Mouse (Mus musculus) cerebellum, adult 11-12 months (tissue): Measurements from ENCODE around the gene Bloc1s4.
A peak's percentile ranks its signal among the peaks of the same experiment; 100 is the strongest.

Experiments used
- DNase-seq: peaks from one replicate; pipeline ENCODE4 v3.0.0; 2022

The Bloc1s4 gene

GRCm38 (mm10) chr5:36748536-36749061, at the start of gene Bloc1s4:
Gene Bloc1s4 (minus strand): TSS chr5:36748650.
- DNase-seq = peak; percentile 89

- no peak for DNase-seq
Observed at GRCm38 (mm10) chr5:36797291-36797690, 48.8 kb upstream of the Bloc1s4 start.

- peak; percentile 93 for DNase-seq
Observed at GRCm38 (mm10) chr5:36796296-36797014, 48.0 kb upstream of the Bloc1s4 start, which contains the start of gene Mrfap1. Gene Mrfap1 (minus strand): TSS chr5:36796772.

- peak; percentile 78 for DNase-seq
Observed at GRCm38 (mm10) chr5:36795647-36796295, 47.3 kb upstream of the Bloc1s4 start.

- no peak for DNase-seq
Observed at GRCm38 (mm10) chr5:36791861-36792260, 43.4 kb upstream of the Bloc1s4 start.

GRCm38 (mm10) chr5:36786052-36786451, 37.6 kb upstream of the Bloc1s4 start:
- DNase-seq = no peak

- no peak for DNase-seq
Observed at GRCm38 (mm10) chr5:36779512-36779911, 31.1 kb upstream of the Bloc1s4 start.

- no peak for DNase-seq
Observed at GRCm38 (mm10) chr5:36778901-36779300, 30.5 kb upstream of the Bloc1s4 start.

- DNase-seq = no peak
Observed at GRCm38 (mm10) chr5:36777186-36777585, 28.7 kb upstream of the Bloc1s4 start.

- DNase-seq = no peak
Observed at GRCm38 (mm10) chr5:36776021-36776575, 27.6 kb upstream of the Bloc1s4 start.

- no peak for DNase-seq
Observed at GRCm38 (mm10) chr5:36775317-36775716, 26.9 kb upstream of the Bloc1s4 start.

- no peak for DNase-seq
Observed at GRCm38 (mm10) chr5:36772586-36772985, 24.1 kb upstream of the Bloc1s4 start.

GRCm38 (mm10) chr5:36769603-36770002, 21.2 kb upstream of the Bloc1s4 start:
- DNase-seq = no peak

GRCm38 (mm10) chr5:36766958-36767703, 18.7 kb upstream of the Bloc1s4 start:
- peak; percentile 62 for DNase-seq

GRCm38 (mm10) chr5:36759848-36760247, 11.4 kb upstream of the Bloc1s4 start:
- no peak for DNase-seq

GRCm38 (mm10) chr5:36757033-36757432, 8.6 kb upstream of the Bloc1s4 start:
- DNase-seq = no peak

- no peak for DNase-seq
Observed at GRCm38 (mm10) chr5:36750119-36751078, 1.9 kb upstream of the Bloc1s4 start.

GRCm38 (mm10) chr5:36747794-36748535, 485 bp downstream of the Bloc1s4 start:
- no peak for DNase-seq

GRCm38 (mm10) chr5:36747071-36747470, 1.4 kb downstream of the Bloc1s4 start:
- no peak for DNase-seq

GRCm38 (mm10) chr5:36742126-36742848, 6.2 kb downstream of the Bloc1s4 start:
- DNase-seq = peak; percentile 70
